Mouse (Mus musculus): ENCODE measurements around the gene Ubald2.

GRCm38 (mm10) chr11:116440408-116441068 is 6.6 kb downstream of the Ubald2 start:
- TF ChIP-seq CTCF (IDR thresholded peaks at IDR 0.05) (no peak), EP300 (IDR thresholded peaks at IDR 0.05) (no peak)
